Mouse (Mus musculus) gastrocnemius, adult 18-20 months (tissue): ENCODE data around the gene Gm13128. TPM values are rescaled to one million over a fixed set of nuclear protein-coding genes. Genes with fewer than 3 reads are reported as not detected.
"Not testable (repeated sequence)": the region's sequence is repeated elsewhere in the genome, so short reads cannot be mapped to it uniquely, and the experiment has no call there.

Experiments
- DNase-seq: peaks from one replicate; pipeline ENCODE4 v3.0.0; 2021; ENCODE audit warnings: low spot score
- long read RNA-seq, 2 experiments: library from polyadenylated mRNA; stranded (forward); transcript quantifications; one replicate each; pipeline ENCODE4 v2.0.0; 2021
- total RNA-seq, 2 experiments: library from RNA; stranded (reverse); gene quantifications; 2 replicates each; pipeline ENCODE4 v1.2.3; 2021

Gene Gm13128
- not detected for total RNA-seq
- long read RNA-seq, experiment 1 = 0 reads
- long read RNA-seq, experiment 2 = 0 reads

- DNase-seq = not testable (repeated sequence)
These were observed at the start of gene Gm13128 for GRCm38 (mm10) chr4:144329949-144330348. Gene Gm13128 (plus strand): TSS chr4:144330249.

GRCm38 (mm10) chr4:144280388-144280787, 49.7 kb upstream of the Gm13128 start, which contains the start of gene Pramel5:
Gene Pramel5 (minus strand): TSS chr4:144280488.
- not testable (repeated sequence) for DNase-seq

DNA sequence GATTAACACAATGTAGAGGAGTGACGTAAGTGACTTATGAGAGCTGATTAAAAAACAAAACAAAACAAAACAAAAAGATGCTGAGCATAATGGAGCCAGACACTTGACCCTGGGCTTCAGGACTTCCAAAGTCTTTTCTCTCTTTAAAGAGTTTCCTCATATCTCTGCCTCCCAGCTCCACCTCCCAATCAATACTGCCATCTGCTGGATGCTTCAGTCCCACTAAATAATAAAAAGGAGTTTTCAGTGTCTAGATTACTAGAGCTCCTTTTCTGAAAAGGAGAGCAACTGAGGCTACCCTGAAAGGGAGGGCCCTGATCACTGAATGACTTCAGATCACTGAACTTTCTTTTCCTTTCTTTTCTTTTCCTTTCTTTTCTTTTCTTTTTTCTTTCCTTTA, 30.6 kb upstream of the Gm13128 start:
- DNase-seq = not testable (repeated sequence)

- not testable (repeated sequence) for DNase-seq
These were observed 17.2 kb upstream of the Gm13128 start for GRCm38 (mm10) chr4:144312666-144313460.

GRCm38 (mm10) chr4:144335856-144336255, 5.8 kb downstream of the Gm13128 start:
- not testable (repeated sequence) for DNase-seq

GRCm38 (mm10) chr4:144357642-144358041, 27.6 kb downstream of the Gm13128 start, which contains the start of gene Gm13119:
Gene Gm13119 (plus strand): TSS chr4:144357942.
- DNase-seq = not testable (repeated sequence)

- no peak for DNase-seq
These were observed 47.9 kb downstream of the Gm13128 start, which contains the start of gene Pramef20 for GRCm38 (mm10) chr4:144377911-144378310. Gene Pramef20 (minus strand): TSS chr4:144377933.

Other genes starting within 250 kb of the Gm13128 start
- not detected for gene Gm13102, start 223.8 kb upstream of the Gm13128 start, total RNA-seq
- not detected for gene Oog3, start 167.6 kb upstream of the Gm13128 start, total RNA-seq
- gene Oog2, start 139.5 kb upstream of the Gm13128 start, total RNA-seq = not detected
- not detected for gene C87977, start 116.9 kb upstream of the Gm13128 start, total RNA-seq
- gene Pramel5, start 49.8 kb upstream of the Gm13128 start, total RNA-seq = not detected
- gene Gm13119, start 27.7 kb downstream of the Gm13128 start, total RNA-seq = not detected
- not detected for gene Pramef20, start 47.7 kb downstream of the Gm13128 start, total RNA-seq
- gene Pramef12, start 78.2 kb downstream of the Gm13128 start, total RNA-seq = under 1 TPM in 1 of 2 experiments, not detected in 1; 0.12 TPM
- not detected for gene 1700012P22Rik, start 108.5 kb downstream of the Gm13128 start, total RNA-seq
- gene Gm9944, start 123.1 kb downstream of the Gm13128 start, total RNA-seq = not detected
- gene Aadacl3, start 133.5 kb downstream of the Gm13128 start, total RNA-seq = not detected
- gene 9430007A20Rik, start 189.6 kb downstream of the Gm13128 start, total RNA-seq = not detected
- gene Gm13124, start 234.9 kb downstream of the Gm13128 start, total RNA-seq = not detected